Mouse (Mus musculus) testis, adult 10 weeks (tissue): Measurements from ENCODE around the gene C2cd5. TPM values are rescaled to one million over a fixed set of nuclear protein-coding genes. Genes with fewer than 3 reads are reported as not detected.

Source experiments
- polyA plus RNA-seq: library from polyadenylated mRNA; stranded (reverse); fragments of 350-450 nt; fragmentation: Illumina TruSeq; extraction: RNeasy Lipid Tissue Mini Kit (QIAGEN cat#74804); gene quantifications from one replicate; pipeline ENCODE4 v1.2.3, GENCODE M21; 2014; ENCODE audit warnings: low read depth, low replicate concordance

The C2cd5 gene
- polyA plus RNA-seq, result 20.9 TPM

DNA sequence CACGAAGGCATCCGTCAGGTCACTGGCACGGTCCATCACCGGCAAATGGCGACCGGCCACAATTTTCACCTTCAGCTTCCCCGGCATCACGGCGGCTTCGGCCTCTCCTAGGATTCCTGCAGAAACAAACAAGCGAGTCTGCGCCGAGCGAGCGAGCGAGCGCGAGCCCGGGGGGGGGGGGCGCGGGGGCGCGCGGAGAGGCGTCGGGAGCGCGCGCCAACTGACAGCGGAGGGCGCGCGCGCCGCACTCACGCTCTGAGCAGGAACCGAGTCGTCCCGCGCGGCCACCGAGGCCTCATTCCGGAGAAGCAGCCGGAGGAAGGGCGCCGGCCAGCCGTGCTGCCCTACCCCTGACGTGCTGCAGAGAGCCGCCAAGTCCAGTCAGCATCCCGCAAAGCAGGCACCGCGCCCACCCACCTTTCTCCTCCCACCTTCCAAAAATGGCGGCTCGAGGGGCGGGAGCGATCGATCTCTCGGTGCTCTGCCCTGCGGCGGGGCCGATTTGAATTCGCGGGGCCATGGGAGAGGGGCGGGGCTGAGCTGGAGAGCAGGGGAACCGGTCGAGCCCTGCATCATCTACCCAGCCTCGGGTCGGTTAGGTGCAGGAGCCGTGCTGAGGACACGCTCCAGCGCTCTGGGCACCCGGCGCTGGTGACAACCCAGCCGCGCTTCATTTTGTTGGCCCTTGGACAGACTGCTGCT is at the start of gene C2cd5:
TSS of gene C2cd5 (minus strand) at position 461 of the 702 bp plus-strand sequence.

DNA sequence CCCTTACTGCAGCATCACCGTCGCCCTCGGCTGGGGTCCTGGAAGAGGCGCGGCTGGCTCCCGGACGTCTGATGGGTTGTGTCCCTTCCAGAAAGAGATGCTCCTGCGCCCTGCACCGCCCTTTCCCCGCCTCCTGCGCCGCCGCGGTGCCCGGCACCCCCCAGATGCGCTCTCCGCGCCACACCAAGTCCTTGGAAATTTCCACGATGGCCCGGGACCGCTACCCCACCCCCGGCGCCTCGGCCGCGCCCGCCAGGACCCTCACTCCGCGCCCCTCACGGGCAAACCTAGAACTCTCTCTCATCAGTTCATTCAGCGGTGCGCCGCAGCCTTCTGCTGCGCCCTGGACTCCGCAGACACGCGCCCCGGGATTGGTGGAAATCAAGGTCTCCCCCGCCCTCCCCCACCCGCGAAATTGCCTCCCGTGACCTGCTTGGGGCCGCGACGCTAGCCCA is 135.8 kb downstream of the C2cd5 start, which contains the start of gene St8sia1:
TSS of gene St8sia1 (minus strand) at position 377 of the 455 bp plus-strand sequence.

Other genes starting within 250 kb of the C2cd5 start
- gene St8sia1, start 135.7 kb downstream of the C2cd5 start, polyA plus RNA-seq, result 4.4 TPM
- gene Etnk1, start 67.1 kb upstream of the C2cd5 start, polyA plus RNA-seq, result 127 TPM